Comparison of ENCODE assay signal across 25 mouse cellular contexts in genomic region chr11:86457545-86457944, GRCm38 (mm10). TPM values are rescaled to one million over a fixed set of nuclear protein-coding genes. Genes with fewer than 3 reads are reported as not detected.
DNase-seq lines count a peak whose midpoint lies in the region; ATAC-seq and TF ChIP-seq lines count a peak whose summit lies in the region.
"Had no signal": no experiment of that assay in that cellular context is flagged by ENCODE, and none has a peak within 500 bp of the region (broad histone marks: within the 10 kb centered on the region; RNA-seq: fewer than 3 reads in every experiment).

No protein-coding gene starts in this region.

- ATAC-seq in forebrain, embryonic 16.5 days, result peak; percentile 57; the same call in 1 of the 2 replicates
- ATAC-seq in forebrain, embryonic 13.5 days, result no peak
- ATAC-seq: CD4-positive, CD25-positive, alpha-beta regulatory T cell, adult 4 months; hindbrain, embryonic 16.5 days; intestine, embryonic 15.5 days had no signal

- H3K27me3 ChIP-seq in forebrain, embryonic 16.5 days (replicated peaks; ENCODE audit: control insufficient read depth, insufficient read depth, low read length), result no peaks in the 10 kb centered on the region
- no peaks in the 10 kb centered on the region for H3K27me3 ChIP-seq in forebrain, embryonic 13.5 days
- H3K27me3 ChIP-seq: embryonic facial prominence, embryonic 12.5 days; embryonic facial prominence, embryonic 15.5 days; heart, embryonic 12.5 days; heart, embryonic 15.5 days; hindbrain, embryonic 13.5 days; intestine, embryonic 15.5 days had no signal

- H3K9ac ChIP-seq in forebrain, embryonic 16.5 days (replicated peaks; ENCODE audit: low read depth, low read length), result no peak overlapping the region
- H3K9ac ChIP-seq in forebrain, embryonic 13.5 days, result no peak overlapping the region
- H3K9ac ChIP-seq: embryonic facial prominence, embryonic 12.5 days; embryonic facial prominence, embryonic 15.5 days; heart, embryonic 12.5 days; heart, embryonic 15.5 days; hindbrain, embryonic 13.5 days; intestine, embryonic 15.5 days had no signal

- H3K9me3 ChIP-seq in forebrain, embryonic 16.5 days (ENCODE audit: control insufficient read depth, low read length), result no peaks in the 10 kb centered on the region
- no peaks in the 10 kb centered on the region for H3K9me3 ChIP-seq in forebrain, embryonic 13.5 days (replicated peaks)
- H3K9me3 ChIP-seq: embryonic facial prominence, embryonic 12.5 days; embryonic facial prominence, embryonic 15.5 days; heart, embryonic 12.5 days; heart, embryonic 15.5 days; hindbrain, embryonic 10.5 days; hindbrain, embryonic 13.5 days; intestine, embryonic 15.5 days had no signal

- H3K36me3 ChIP-seq in forebrain, embryonic 16.5 days (ENCODE audit: control insufficient read depth, insufficient read depth), result no peaks in the 10 kb centered on the region
- H3K36me3 ChIP-seq in forebrain, embryonic 13.5 days (ENCODE audit: poor library complexity, severe bottlenecking), result no peaks in the 10 kb centered on the region
- H3K36me3 ChIP-seq: embryonic facial prominence, embryonic 12.5 days; embryonic facial prominence, embryonic 15.5 days; heart, embryonic 12.5 days; heart, embryonic 15.5 days; hindbrain, embryonic 10.5 days; hindbrain, embryonic 13.5 days; intestine, embryonic 15.5 days had no signal

- no peak for TF ChIP-seq POLR2A in brain, embryonic 14.5 days (IDR thresholded peaks at IDR 0.05; ENCODE audit: borderline replicate concordance, extremely low read depth, insufficient read depth, insufficient read length, poor library complexity, severe bottlenecking)

- H3K4me3 ChIP-seq in forebrain, embryonic 16.5 days (replicated peaks; ENCODE audit: low read length), result no peak overlapping the region
- H3K4me3 ChIP-seq in forebrain, embryonic 13.5 days, result no peak overlapping the region
- H3K4me3 ChIP-seq: embryonic facial prominence, embryonic 12.5 days; embryonic facial prominence, embryonic 15.5 days; heart, embryonic 12.5 days; heart, embryonic 15.5 days; hindbrain, embryonic 10.5 days; hindbrain, embryonic 13.5 days; intestine, embryonic 15.5 days had no signal

- H3K4me1 ChIP-seq in forebrain, embryonic 16.5 days (replicated peaks; ENCODE audit: control insufficient read depth, insufficient read depth, low read length), result no peaks in the 10 kb centered on the region
- no peaks in the 10 kb centered on the region for H3K4me1 ChIP-seq in forebrain, embryonic 13.5 days
- H3K4me1 ChIP-seq: embryonic facial prominence, embryonic 12.5 days; embryonic facial prominence, embryonic 15.5 days; heart, embryonic 12.5 days; heart, embryonic 15.5 days; hindbrain, embryonic 10.5 days; hindbrain, embryonic 13.5 days; intestine, embryonic 15.5 days had no signal

- TF ChIP-seq CTCF in brain, embryonic 14.5 days (IDR thresholded peaks at IDR 0.05; ENCODE audit: borderline replicate concordance, extremely low read depth, insufficient read depth, insufficient read length), result no peak

- no peak overlapping the region for H3K4me2 ChIP-seq in forebrain, embryonic 16.5 days (ENCODE audit: low read length)
- no peak overlapping the region for H3K4me2 ChIP-seq in forebrain, embryonic 13.5 days
- H3K4me2 ChIP-seq: embryonic facial prominence, embryonic 12.5 days; embryonic facial prominence, embryonic 15.5 days; heart, embryonic 12.5 days; heart, embryonic 15.5 days; hindbrain, embryonic 13.5 days; intestine, embryonic 15.5 days had no signal

- 64% methylated on average over 6 of the region's 6 CpGs for WGBS in forebrain, embryonic 16.5 days
- 87% methylated on average over 6 of the region's 6 CpGs for WGBS in forebrain, embryonic 13.5 days

- no peak overlapping the region for H3K27ac ChIP-seq in forebrain, embryonic 16.5 days (ENCODE audit: low read length)
- no peak overlapping the region for H3K27ac ChIP-seq in forebrain, embryonic 13.5 days
- H3K27ac ChIP-seq: embryonic facial prominence, embryonic 12.5 days; embryonic facial prominence, embryonic 15.5 days; heart, embryonic 15.5 days; hindbrain, embryonic 10.5 days; hindbrain, embryonic 13.5 days; intestine, embryonic 15.5 days had no signal

- DNase-seq in right cerebral cortex, postnatal 10 days (ENCODE audit: low spot score in 2 of 2), result peak; percentile 56 to 67
- DNase-seq in right cerebral cortex, adult 18-20 months, result no peak
- DNase-seq in brain, adult 2 months (ENCODE audit: low read depth, low spot score), result peak; percentile 29
- DNase-seq in brain, embryonic 14.5 days (ENCODE audit: low read depth), result peak; percentile 48
- DNase-seq: adrenal gland, adult 2 months; adrenal gland, postnatal 14 days; cerebellum, adult 18-20 months; cerebellum, adult 9-11 months; cerebellum, postnatal 25 days; gastrocnemius, postnatal 25 days; heart, adult 18-20 months; heart, postnatal 10 days; heart, postnatal 36 days; kidney, adult 11 months had no signal

RNA-seq across cellular contexts. Expression of gene Rnft1, which starts 26.9 kb away (rescaled TPM):
- polyA plus RNA-seq in forebrain, embryonic 16.5 days (2015; fragmentation: Nextera tagmentation; extraction: Ambion mirVana), result 21.6 and 23.4 TPM in 2 replicates
- polyA plus RNA-seq in forebrain, embryonic 13.5 days (2015; fragmentation: Nextera tagmentation; extraction: Ambion mirVana), result 15.9 and 16.5 TPM in 2 replicates
- polyA plus RNA-seq in brain, embryonic 14.5 days (2012; rRNA removed), result 6.3 and 8.3 TPM in 2 replicates
